Comparison of ENCODE assay signal across 10 mouse cellular contexts in the genomic region with DNA sequence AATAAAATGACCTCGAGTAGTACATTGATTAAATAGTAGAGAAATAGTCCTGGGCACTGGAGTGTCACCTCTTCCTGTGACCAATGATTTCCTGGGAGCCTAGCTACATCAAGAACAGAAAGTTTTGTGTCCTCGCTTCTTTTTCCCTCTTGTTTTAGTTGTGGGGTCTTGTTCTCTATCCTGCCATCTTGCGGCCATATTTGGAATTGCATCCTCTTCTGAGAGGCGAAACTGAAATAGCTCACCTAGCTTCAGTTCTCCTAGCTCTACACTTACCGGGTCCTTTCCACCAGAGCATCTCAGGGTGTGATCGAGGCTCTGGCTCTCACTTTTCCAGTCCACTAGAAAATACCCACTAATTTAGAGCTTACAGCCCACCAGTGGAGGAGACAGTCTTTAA. TPM values are rescaled to one million over a fixed set of nuclear protein-coding genes. Genes with fewer than 3 reads are reported as not detected.
DNase-seq lines count a peak whose midpoint lies in the region; ATAC-seq and TF ChIP-seq lines count a peak whose summit lies in the region.
"Had no signal": no experiment of that assay in that cellular context is flagged by ENCODE, and none has a peak within 500 bp of the region (broad histone marks: within the 10 kb centered on the region; RNA-seq: fewer than 3 reads in every experiment).

No protein-coding gene starts in this region.

- H3K9ac ChIP-seq in midbrain, embryonic 14.5 days (replicated peaks; ENCODE audit: low read length), result no peak overlapping the region
- no peak overlapping the region for H3K9ac ChIP-seq in midbrain, embryonic 13.5 days (replicated peaks)
- no peak overlapping the region for H3K9ac ChIP-seq in kidney, postnatal 0 days (ENCODE audit: low read depth, low read length)
- H3K9ac ChIP-seq: heart, embryonic 13.5 days had no signal

- TF ChIP-seq CTCF in cerebellum, adult 2 months (IDR thresholded peaks at IDR 0.05; ENCODE audit: borderline replicate concordance, insufficient read depth, low read depth, low read length), result peak; percentile 42; the same call in 1 of the 2 replicates
- TF ChIP-seq CTCF in kidney, postnatal 0 days (IDR thresholded peaks at IDR 0.05; ENCODE audit: low read depth), result peak; percentile 88

- DNase-seq in cerebellum, adult 2 months, result peak; percentile 50 to 54
- no peak for DNase-seq in cerebellum, adult 11-12 months
- peak; percentile 75 for DNase-seq in midbrain, embryonic 14.5 days
- peak; percentile 57 to 77 for DNase-seq in cerebellum, postnatal 25 days
- peak; percentile 76 for DNase-seq in kidney, postnatal 0 days (ENCODE audit: low spot score)
- peak; percentile 79 for DNase-seq in lung, postnatal 14 days
- peak; percentile 37 to 63 for DNase-seq in spleen, postnatal 14 days (ENCODE audit: low spot score in 2 of 2)

- 17% methylated on average over 6 of the region's 6 CpGs for WGBS in cerebellum, adult 2 months
- WGBS in midbrain, embryonic 14.5 days, result 32% methylated on average over 6 of the region's 6 CpGs
- 28% methylated on average over 6 of the region's 6 CpGs for WGBS in midbrain, embryonic 13.5 days
- 32% methylated on average over 6 of the region's 6 CpGs for WGBS in kidney, postnatal 0 days

- H3K4me2 ChIP-seq in midbrain, embryonic 14.5 days (ENCODE audit: low read length), result no peak overlapping the region
- no peak overlapping the region for H3K4me2 ChIP-seq in midbrain, embryonic 13.5 days (replicated peaks)
- H3K4me2 ChIP-seq in kidney, postnatal 0 days (ENCODE audit: low read length), result no peak overlapping the region
- H3K4me2 ChIP-seq: heart, embryonic 13.5 days had no signal

- no peak for ATAC-seq in midbrain, embryonic 14.5 days (ENCODE audit: low FRiP score, low TSS enrichment)
- ATAC-seq in midbrain, embryonic 13.5 days, result no peak
- ATAC-seq in kidney, postnatal 0 days (replicated peaks; ENCODE audit: low FRiP score, low read depth), result no peak

- no peaks in the 10 kb centered on the region for H3K36me3 ChIP-seq in midbrain, embryonic 14.5 days (ENCODE audit: control insufficient read depth, insufficient read depth, low read length)
- H3K36me3 ChIP-seq in midbrain, embryonic 13.5 days, result no peaks in the 10 kb centered on the region
- no peaks in the 10 kb centered on the region for H3K36me3 ChIP-seq in kidney, postnatal 0 days (ENCODE audit: insufficient read depth, low read length)
- H3K36me3 ChIP-seq: heart, embryonic 13.5 days had no signal

- H3K27ac ChIP-seq in cerebellum, adult 2 months (ENCODE audit: insufficient read depth, low read length), result no peak overlapping the region
- no peak overlapping the region for H3K27ac ChIP-seq in midbrain, embryonic 14.5 days (replicated peaks; ENCODE audit: low read depth, low read length)
- H3K27ac ChIP-seq in midbrain, embryonic 13.5 days, result no peak overlapping the region
- no peak overlapping the region for H3K27ac ChIP-seq in kidney, postnatal 0 days
- H3K27ac ChIP-seq: heart, embryonic 13.5 days had no signal

- H3K27me3 ChIP-seq in cerebellum, adult 2 months (ENCODE audit: control insufficient read depth, insufficient read depth, low read length), result no peaks in the 10 kb centered on the region
- H3K27me3 ChIP-seq in midbrain, embryonic 14.5 days (ENCODE audit: control insufficient read depth, insufficient read depth, low read length), result no peaks in the 10 kb centered on the region
- H3K27me3 ChIP-seq in midbrain, embryonic 13.5 days, result no peaks in the 10 kb centered on the region
- H3K27me3 ChIP-seq in kidney, postnatal 0 days (ENCODE audit: insufficient read depth, low read length), result no peaks in the 10 kb centered on the region
- H3K27me3 ChIP-seq: heart, embryonic 13.5 days had no signal

- no peaks in the 10 kb centered on the region for H3K9me3 ChIP-seq in midbrain, embryonic 14.5 days (ENCODE audit: control insufficient read depth, low read length)
- no peaks in the 10 kb centered on the region for H3K9me3 ChIP-seq in midbrain, embryonic 13.5 days
- no peaks in the 10 kb centered on the region for H3K9me3 ChIP-seq in kidney, postnatal 0 days (replicated peaks; ENCODE audit: low read length)
- H3K9me3 ChIP-seq: heart, embryonic 13.5 days had no signal

- TF ChIP-seq POLR2A in cerebellum, adult 2 months (IDR thresholded peaks at IDR 0.05; ENCODE audit: borderline replicate concordance, insufficient read depth, low read length), result no peak

- H3K4me3 ChIP-seq in cerebellum, adult 2 months (replicated peaks; ENCODE audit: insufficient read depth, low read depth, low read length), result no peak overlapping the region
- no peak overlapping the region for H3K4me3 ChIP-seq in midbrain, embryonic 14.5 days (replicated peaks; ENCODE audit: low read depth, low read length)
- H3K4me3 ChIP-seq in midbrain, embryonic 13.5 days (replicated peaks), result no peak overlapping the region
- H3K4me3 ChIP-seq in kidney, postnatal 0 days (replicated peaks; ENCODE audit: low read depth, low read length), result no peak overlapping the region
- H3K4me3 ChIP-seq: heart, embryonic 13.5 days; myocyte had no signal

- H3K4me1 ChIP-seq in cerebellum, adult 2 months (ENCODE audit: control insufficient read depth, insufficient read depth, low read length), result no peaks in the 10 kb centered on the region
- no peaks in the 10 kb centered on the region for H3K4me1 ChIP-seq in midbrain, embryonic 14.5 days (ENCODE audit: control insufficient read depth, insufficient read depth, low read length)
- no peaks in the 10 kb centered on the region for H3K4me1 ChIP-seq in midbrain, embryonic 13.5 days (replicated peaks)
- H3K4me1 ChIP-seq in kidney, postnatal 0 days (replicated peaks; ENCODE audit: insufficient read depth, low read length), result no peaks in the 10 kb centered on the region

RNA-seq across cellular contexts. Expression of a gene that starts 2.7 kb away (rescaled TPM):
- 34.0 and 39.5 TPM in 2 replicates for polyA plus RNA-seq in cerebellum, adult 2 months (2012; rRNA removed)
- polyA plus RNA-seq in midbrain, embryonic 14.5 days (2014; fragmentation: Nextera tagmentation; extraction: Ambion mirVana), result 15.3 and 16.2 TPM in 2 replicates
- polyA plus RNA-seq in midbrain, embryonic 13.5 days (2015; fragmentation: Nextera tagmentation; extraction: Ambion mirVana), result 12.6 and 13.1 TPM in 2 replicates
- polyA plus RNA-seq in kidney, postnatal 0 days (2015; fragmentation: Nextera tagmentation; extraction: Ambion mirVana), result 2.6 and 3.3 TPM in 2 replicates

RNA-seq across cellular contexts. Expression of a gene that starts 4.3 kb away (rescaled TPM):
- 0.40 and 0.65 TPM in 2 replicates for polyA plus RNA-seq in cerebellum, adult 2 months (2012; rRNA removed)
- not detected in 2 replicates for polyA plus RNA-seq in midbrain, embryonic 14.5 days (2014; fragmentation: Nextera tagmentation; extraction: Ambion mirVana)
- polyA plus RNA-seq in midbrain, embryonic 13.5 days (2015; fragmentation: Nextera tagmentation; extraction: Ambion mirVana), result not detected in 2 replicates
- 0.45 TPM in 1 of 2 replicates, not detected in the other for polyA plus RNA-seq in kidney, postnatal 0 days (2015; fragmentation: Nextera tagmentation; extraction: Ambion mirVana)
- polyA plus RNA-seq: heart, embryonic 13.5 days; myocyte had no signal
